Mouse (Mus musculus) stomach, postnatal 0 days (tissue): ENCODE results near the gene Gps2.

Source experiments
- CTCF ChIP-seq: IDR thresholded peaks from 2 replicates; pipeline ENCODE4 v1.5.1; 2016; ENCODE audit warnings: antibody characterized with exemption, low read depth, mild to moderate bottlenecking, moderate library complexity
- EP300 ChIP-seq: optimal IDR thresholded peaks from 2 replicates; pipeline ENCODE3; 2016; ENCODE audit warnings: antibody characterized with exemption

- no peak for TF ChIP-seq CTCF
- no peak for TF ChIP-seq EP300
Observed at GRCm38 (mm10) chr11:69937834-69938233, 24.1 kb downstream of the Gps2 start.
